Mouse (Mus musculus): Measurements from ENCODE around the gene Cish. TPM values are rescaled to one million over a fixed set of nuclear protein-coding genes. Genes with fewer than 3 reads are reported as not detected.

Gene Cish
- 5.4 and 7.7 TPM in 2 replicates for polyA plus RNA-seq (2014; fragmentation: Nextera tagmentation; extraction: Ambion mirVana)

DNA sequence AAGGTAGTCTGAATTCAATTTTAAA is at the start of gene Cish:
Gene Cish, plus strand, starts transcription at position 11 of the 25 bp plus-strand sequence.
- ATAC-seq (ENCODE audit: low read depth) = no peak

GRCm38 (mm10) chr9:107246170-107246569 is 49.7 kb upstream of the Cish start:
- H3K27me3 ChIP-seq (ENCODE audit: control insufficient read depth, insufficient read depth, low read length) = no peaks in the 10 kb centered on the region
- H3K9ac ChIP-seq (replicated peaks; ENCODE audit: low read depth, low read length) = no peak overlapping the region
- H3K4me2 ChIP-seq (ENCODE audit: low read depth, low read length) = no peak overlapping the region
- H3K4me1 ChIP-seq (ENCODE audit: control insufficient read depth, insufficient read depth, low read length) = no peaks in the 10 kb centered on the region
- WGBS = 66% methylated on average over 4 of the region's 4 CpGs
- H3K36me3 ChIP-seq (ENCODE audit: control insufficient read depth, insufficient read depth, low read length) = no peaks in the 10 kb centered on the region
- no peak overlapping the region for H3K4me3 ChIP-seq (ENCODE audit: low read depth, low read length)
- ATAC-seq (ENCODE audit: low read depth) = no peak
- no peaks in the 10 kb centered on the region for H3K9me3 ChIP-seq (ENCODE audit: control insufficient read depth, low read length)
- H3K27ac ChIP-seq (ENCODE audit: low read depth, low read length) = no peak overlapping the region

More for the DNA sequence above, at the start of gene Cish:
- Histone ChIP-seq H3K4me2 (ENCODE audit: low read depth, low read length) (peak within 1 kb of the TSS; percentile 89), H3K4me3 (ENCODE audit: low read depth, low read length) (peak within 1 kb of the TSS; percentile 73), H3K27ac (ENCODE audit: low read depth, low read length) (no peak within 1 kb of the TSS), H3K27me3 (ENCODE audit: control insufficient read depth, insufficient read depth, low read length) (no peaks in the 10 kb centered on the region), H3K36me3 (ENCODE audit: control insufficient read depth, insufficient read depth, low read length) (peaks cover 3% of the 10 kb centered on the region; the same call in 1 of the 2 replicates), H3K4me1 (ENCODE audit: control insufficient read depth, insufficient read depth, low read length) (peaks cover 5% of the 10 kb centered on the region; the same call in 1 of the 2 replicates), H3K9ac (replicated peaks; ENCODE audit: low read depth, low read length) (peak within 1 kb of the TSS; percentile 69), H3K9me3 (ENCODE audit: control insufficient read depth, low read length) (no peaks in the 10 kb centered on the region)

DNA sequence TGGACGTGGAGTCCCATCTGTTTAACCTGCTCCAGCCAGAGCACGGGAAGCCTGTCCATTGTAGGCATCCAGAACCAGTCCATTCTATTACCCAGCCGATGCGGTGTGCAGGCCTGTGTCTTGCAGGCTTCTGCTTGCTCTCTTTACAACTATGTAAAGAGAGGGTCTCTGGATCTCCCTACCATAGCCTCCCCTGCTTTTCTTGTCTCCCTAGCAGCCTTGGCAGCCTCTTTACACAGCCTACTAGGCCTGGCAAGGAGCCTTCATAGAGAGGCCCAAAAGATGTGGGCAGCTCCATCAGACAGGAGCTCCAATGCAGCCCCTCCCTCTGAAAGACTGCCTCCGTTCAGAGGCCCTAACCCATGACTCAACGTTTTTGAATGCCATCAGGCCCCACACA is 46.7 kb upstream of the Cish start:
- H3K9ac ChIP-seq (replicated peaks; ENCODE audit: low read depth, low read length) = no peak overlapping the region
- ATAC-seq (ENCODE audit: low read depth) = no peak
- no peaks in the 10 kb centered on the region for H3K36me3 ChIP-seq (ENCODE audit: control insufficient read depth, insufficient read depth, low read length)
- 67% methylated on average over 6 of the region's 6 CpGs for WGBS
- H3K4me1 ChIP-seq (ENCODE audit: control insufficient read depth, insufficient read depth, low read length) = 0 out of 2 replicates have a peak, but pooled peaks cover 10% of the 10 kb centered on the region
- no peaks in the 10 kb centered on the region for H3K27me3 ChIP-seq (ENCODE audit: control insufficient read depth, insufficient read depth, low read length)
- H3K27ac ChIP-seq (ENCODE audit: low read depth, low read length) = no peak overlapping the region
- H3K9me3 ChIP-seq (ENCODE audit: control insufficient read depth, low read length) = no peaks in the 10 kb centered on the region
- H3K4me2 ChIP-seq (ENCODE audit: low read depth, low read length) = no peak overlapping the region
- H3K4me3 ChIP-seq (ENCODE audit: low read depth, low read length) = no peak overlapping the region

GRCm38 (mm10) chr9:107250416-107251337 is 45.1 kb upstream of the Cish start:
- Histone ChIP-seq H3K27me3 (ENCODE audit: control insufficient read depth, insufficient read depth, low read length) (no peaks in the 10 kb centered on the region), H3K9me3 (ENCODE audit: control insufficient read depth, low read length) (no peaks in the 10 kb centered on the region), H3K4me1 (ENCODE audit: control insufficient read depth, insufficient read depth, low read length) (0 out of 2 replicates have a peak, but pooled peaks cover 10% of the 10 kb centered on the region), H3K4me3 (ENCODE audit: low read depth, low read length) (no peak overlapping the region), H3K36me3 (ENCODE audit: control insufficient read depth, insufficient read depth, low read length) (no peaks in the 10 kb centered on the region), H3K9ac (replicated peaks; ENCODE audit: low read depth, low read length) (no peak overlapping the region), H3K27ac (ENCODE audit: low read depth, low read length) (no peak overlapping the region), H3K4me2 (ENCODE audit: low read depth, low read length) (no peak overlapping the region)
- WGBS = 78% methylated on average over 14 of the region's 14 CpGs
- no peak for ATAC-seq (ENCODE audit: low read depth)

GRCm38 (mm10) chr9:107252164-107252563 is 43.7 kb upstream of the Cish start:
- WGBS = 6% methylated on average over 5 of the region's 5 CpGs
- 0 out of 2 replicates have a peak, but pooled peaks cover 14% of the 10 kb centered on the region for H3K4me1 ChIP-seq (ENCODE audit: control insufficient read depth, insufficient read depth, low read length)
- H3K36me3 ChIP-seq (ENCODE audit: control insufficient read depth, insufficient read depth, low read length) = no peaks in the 10 kb centered on the region
- H3K9me3 ChIP-seq (ENCODE audit: control insufficient read depth, low read length) = no peaks in the 10 kb centered on the region
- no peak overlapping the region for H3K4me2 ChIP-seq (ENCODE audit: low read depth, low read length)
- peak; percentile 78 for ATAC-seq (ENCODE audit: low read depth)
- no peak overlapping the region for H3K4me3 ChIP-seq (ENCODE audit: low read depth, low read length)
- H3K27ac ChIP-seq (ENCODE audit: low read depth, low read length) = peak overlapping the region; percentile 55; the same call in 1 of the 2 replicates
- H3K27me3 ChIP-seq (ENCODE audit: control insufficient read depth, insufficient read depth, low read length) = no peaks in the 10 kb centered on the region
- no peak overlapping the region for H3K9ac ChIP-seq (replicated peaks; ENCODE audit: low read depth, low read length)

- WGBS = 52% methylated on average over 12 of the region's 12 CpGs
- Histone ChIP-seq H3K36me3 (ENCODE audit: control insufficient read depth, insufficient read depth, low read length) (no peaks in the 10 kb centered on the region), H3K9ac (replicated peaks; ENCODE audit: low read depth, low read length) (no peak overlapping the region), H3K9me3 (ENCODE audit: control insufficient read depth, low read length) (no peaks in the 10 kb centered on the region), H3K27ac (ENCODE audit: low read depth, low read length) (no peak overlapping the region), H3K4me1 (ENCODE audit: control insufficient read depth, insufficient read depth, low read length) (0 out of 2 replicates have a peak, but pooled peaks cover 14% of the 10 kb centered on the region), H3K4me3 (ENCODE audit: low read depth, low read length) (no peak overlapping the region), H3K27me3 (ENCODE audit: control insufficient read depth, insufficient read depth, low read length) (no peaks in the 10 kb centered on the region), H3K4me2 (ENCODE audit: low read depth, low read length) (no peak overlapping the region)
- peak; percentile 77; the same call in 1 of the 2 replicates for ATAC-seq (ENCODE audit: low read depth)
These were observed 41.4 kb upstream of the Cish start for GRCm38 (mm10) chr9:107254476-107254875.

DNA sequence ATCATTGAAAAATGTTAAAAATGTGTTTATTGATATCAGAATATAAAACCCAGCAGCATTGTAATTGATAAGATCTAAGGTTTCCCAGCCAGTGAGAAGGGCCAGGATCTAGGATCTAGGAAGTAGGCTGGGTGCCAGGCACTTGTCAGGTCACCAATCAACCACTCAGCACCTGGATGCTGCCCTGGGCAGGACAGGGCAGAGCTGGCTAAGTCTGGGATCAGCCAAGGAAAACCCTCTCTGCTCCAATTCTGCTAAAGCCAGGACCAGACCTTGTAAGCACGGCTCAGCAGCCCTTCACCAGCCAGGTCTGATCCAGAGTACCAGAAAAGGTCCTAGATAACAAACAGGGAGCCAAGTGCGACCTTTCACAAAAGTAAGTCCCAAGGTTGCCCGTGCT is 40.9 kb upstream of the Cish start:
- H3K27ac ChIP-seq (ENCODE audit: low read depth, low read length) = no peak overlapping the region
- H3K4me3 ChIP-seq (ENCODE audit: low read depth, low read length) = no peak overlapping the region
- no peak overlapping the region for H3K4me2 ChIP-seq (ENCODE audit: low read depth, low read length)
- ATAC-seq (ENCODE audit: low read depth) = no peak
- H3K36me3 ChIP-seq (ENCODE audit: control insufficient read depth, insufficient read depth, low read length) = no peaks in the 10 kb centered on the region
- 0 out of 2 replicates have a peak, but pooled peaks cover 14% of the 10 kb centered on the region for H3K4me1 ChIP-seq (ENCODE audit: control insufficient read depth, insufficient read depth, low read length)
- 92% methylated on average over 3 of the region's 3 CpGs for WGBS
- H3K9me3 ChIP-seq (ENCODE audit: control insufficient read depth, low read length) = no peaks in the 10 kb centered on the region
- H3K9ac ChIP-seq (replicated peaks; ENCODE audit: low read depth, low read length) = no peak overlapping the region
- no peaks in the 10 kb centered on the region for H3K27me3 ChIP-seq (ENCODE audit: control insufficient read depth, insufficient read depth, low read length)

DNA sequence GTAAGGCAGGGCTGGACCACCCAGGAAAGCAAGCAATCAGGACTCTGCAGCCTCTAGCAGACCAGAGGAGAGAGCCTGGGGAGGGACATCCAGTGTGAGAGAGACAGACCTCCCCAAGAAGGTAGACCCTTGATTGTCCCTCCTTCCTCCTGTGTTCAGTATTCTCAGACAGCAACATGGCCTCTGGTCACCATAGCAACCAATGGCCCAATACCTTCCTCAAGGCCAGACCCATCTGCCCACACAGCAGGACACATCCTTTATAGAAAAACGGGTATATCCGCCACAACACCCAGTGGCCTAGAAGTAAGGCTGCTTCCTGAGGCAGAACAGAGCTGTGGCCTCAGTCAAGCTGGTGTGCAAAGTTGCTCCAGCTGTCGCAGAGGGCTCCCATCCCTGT is 40.2 kb upstream of the Cish start:
- no peak for ATAC-seq (ENCODE audit: low read depth)
- WGBS = 25% methylated on average over 3 of the region's 3 CpGs
- Histone ChIP-seq H3K4me3 (ENCODE audit: low read depth, low read length) (no peak overlapping the region), H3K9ac (replicated peaks; ENCODE audit: low read depth, low read length) (no peak overlapping the region), H3K4me2 (ENCODE audit: low read depth, low read length) (no peak overlapping the region), H3K27me3 (ENCODE audit: control insufficient read depth, insufficient read depth, low read length) (no peaks in the 10 kb centered on the region), H3K36me3 (ENCODE audit: control insufficient read depth, insufficient read depth, low read length) (no peaks in the 10 kb centered on the region), H3K27ac (ENCODE audit: low read depth, low read length) (no peak overlapping the region), H3K4me1 (ENCODE audit: control insufficient read depth, insufficient read depth, low read length) (0 out of 2 replicates have a peak, but pooled peaks cover 14% of the 10 kb centered on the region), H3K9me3 (ENCODE audit: control insufficient read depth, low read length) (no peaks in the 10 kb centered on the region)

DNA sequence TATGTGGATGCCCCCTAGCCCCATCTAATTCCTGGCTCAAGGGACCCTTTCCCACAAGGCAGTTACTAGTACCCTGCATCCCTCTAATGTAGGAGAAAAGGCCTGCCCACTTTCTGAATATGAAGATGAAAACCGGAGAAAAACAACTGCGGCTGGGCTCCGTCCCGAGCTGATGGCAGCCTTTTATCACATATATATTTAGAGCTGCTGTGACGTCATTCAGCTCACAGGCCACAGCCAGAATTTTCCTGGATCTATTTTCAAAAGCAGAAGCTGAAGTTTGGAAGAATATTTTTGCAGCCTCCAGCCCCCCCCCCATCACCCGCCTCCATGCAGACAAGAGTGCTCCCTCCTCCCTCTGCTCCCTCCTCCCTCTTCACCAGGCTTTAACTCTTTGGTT is 36.3 kb upstream of the Cish start:
- Histone ChIP-seq H3K4me1 (ENCODE audit: control insufficient read depth, insufficient read depth, low read length) (0 out of 2 replicates have a peak, but pooled peaks cover 4% of the 10 kb centered on the region), H3K9ac (replicated peaks; ENCODE audit: low read depth, low read length) (no peak overlapping the region), H3K27me3 (ENCODE audit: control insufficient read depth, insufficient read depth, low read length) (no peaks in the 10 kb centered on the region), H3K4me3 (ENCODE audit: low read depth, low read length) (no peak overlapping the region), H3K4me2 (ENCODE audit: low read depth, low read length) (no peak overlapping the region), H3K27ac (ENCODE audit: low read depth, low read length) (no peak overlapping the region), H3K9me3 (ENCODE audit: control insufficient read depth, low read length) (no peaks in the 10 kb centered on the region), H3K36me3 (ENCODE audit: control insufficient read depth, insufficient read depth, low read length) (no peaks in the 10 kb centered on the region)
- WGBS = 70% methylated on average over 6 of the region's 6 CpGs
- no peak for ATAC-seq (ENCODE audit: low read depth)

All from neural tube, embryonic 14.5 days (tissue).